Mouse (Mus musculus): ENCODE data around the gene Man1a. TPM values are rescaled to one million over a fixed set of nuclear protein-coding genes. Genes with fewer than 3 reads are reported as not detected.

The Man1a gene
- polyA plus RNA-seq, 1 experiment from 2014 or later = 13.2 TPM

GRCm38 (mm10) chr10:54014116-54014758, 62.2 kb downstream of the Man1a start:
- Histone ChIP-seq H3K9ac (replicated peaks) (no peak overlapping the region), H3K4me1 (ENCODE audit: insufficient read depth) (peaks cover 7% of the 10 kb centered on the region; the same call in 1 of the 2 replicates), H3K27me3 (ENCODE audit: insufficient read depth, low read length) (no peaks in the 10 kb centered on the region), H3K9me3 (ENCODE audit: low read length) (no peaks in the 10 kb centered on the region), H3K4me2 (ENCODE audit: low read depth, low read length) (no peak overlapping the region), H3K27ac (ENCODE audit: low read depth) (no peak overlapping the region), H3K36me3 (replicated peaks; ENCODE audit: insufficient read depth, low read length) (peaks cover 12% of the 10 kb centered on the region; the same call in 1 of the 2 replicates), H3K4me3 (ENCODE audit: low read depth, low read length) (no peak overlapping the region)
- ATAC-seq = no peak
- DNase-seq = no peak
- 59% methylated on average over 15 of the region's 15 CpGs for WGBS (ENCODE audit: insufficient replicate concordance)
- TF ChIP-seq EP300 (IDR thresholded peaks at IDR 0.05; ENCODE audit: low read depth) (no peak), CTCF (IDR thresholded peaks at IDR 0.05; ENCODE audit: low read depth) (no peak)

GRCm38 (mm10) chr10:54013143-54013791, 63.1 kb downstream of the Man1a start:
- H3K9me3 ChIP-seq (ENCODE audit: low read length) = no peaks in the 10 kb centered on the region
- DNase-seq (no peak), ATAC-seq (no peak)
- H3K9ac ChIP-seq (replicated peaks) = no peak overlapping the region
- no peak overlapping the region for H3K27ac ChIP-seq (ENCODE audit: low read depth)
- 0 out of 2 replicates have a peak, but pooled peaks cover 4% of the 10 kb centered on the region for H3K4me1 ChIP-seq (ENCODE audit: insufficient read depth)
- 84% methylated on average over 11 of the region's 11 CpGs for WGBS (ENCODE audit: insufficient replicate concordance)
- TF ChIP-seq CTCF (IDR thresholded peaks at IDR 0.05; ENCODE audit: low read depth) (no peak), EP300 (IDR thresholded peaks at IDR 0.05; ENCODE audit: low read depth) (no peak)
- no peaks in the 10 kb centered on the region for H3K27me3 ChIP-seq (ENCODE audit: insufficient read depth, low read length)
- peaks cover 12% of the 10 kb centered on the region; the same call in 1 of the 2 replicates for H3K36me3 ChIP-seq (replicated peaks; ENCODE audit: insufficient read depth, low read length)
- H3K4me3 ChIP-seq (ENCODE audit: low read depth, low read length) = no peak overlapping the region
- H3K4me2 ChIP-seq (ENCODE audit: low read depth, low read length) = no peak overlapping the region

- H3K27ac ChIP-seq (ENCODE audit: low read depth) = no peak overlapping the region
- TF ChIP-seq CTCF (IDR thresholded peaks at IDR 0.05; ENCODE audit: low read depth) (no peak), EP300 (IDR thresholded peaks at IDR 0.05; ENCODE audit: low read depth) (no peak)
- H3K4me2 ChIP-seq (ENCODE audit: low read depth, low read length) = no peak overlapping the region
- H3K4me1 ChIP-seq (ENCODE audit: insufficient read depth) = no peaks in the 10 kb centered on the region
- peaks cover 19% of the 10 kb centered on the region for H3K36me3 ChIP-seq (replicated peaks; ENCODE audit: insufficient read depth, low read length)
- no peak overlapping the region for H3K9ac ChIP-seq (replicated peaks)
- no peaks in the 10 kb centered on the region for H3K27me3 ChIP-seq (ENCODE audit: insufficient read depth, low read length)
- H3K9me3 ChIP-seq (ENCODE audit: low read length) = no peaks in the 10 kb centered on the region
- no peak overlapping the region for H3K4me3 ChIP-seq (ENCODE audit: low read depth, low read length)
- ATAC-seq (no peak), DNase-seq (no peak)
- WGBS (ENCODE audit: insufficient replicate concordance) = 64% methylated on average over 6 of the region's 6 CpGs
Measured at GRCm38 (mm10) chr10:54009154-54009553, 67.3 kb downstream of the Man1a start.

GRCm38 (mm10) chr10:54006868-54007267, 69.5 kb downstream of the Man1a start:
- ATAC-seq (no peak), DNase-seq (no peak)
- Histone ChIP-seq H3K4me2 (ENCODE audit: low read depth, low read length) (no peak overlapping the region), H3K4me3 (ENCODE audit: low read depth, low read length) (no peak overlapping the region), H3K4me1 (ENCODE audit: insufficient read depth) (no peaks in the 10 kb centered on the region), H3K9ac (replicated peaks) (no peak overlapping the region), H3K9me3 (ENCODE audit: low read length) (no peaks in the 10 kb centered on the region), H3K27me3 (ENCODE audit: insufficient read depth, low read length) (no peaks in the 10 kb centered on the region), H3K27ac (ENCODE audit: low read depth) (no peak overlapping the region), H3K36me3 (replicated peaks; ENCODE audit: insufficient read depth, low read length) (peaks cover 9% of the 10 kb centered on the region)
- 49% methylated on average over 3 of the region's 3 CpGs for WGBS (ENCODE audit: insufficient replicate concordance)
- no peak for TF ChIP-seq CTCF (IDR thresholded peaks at IDR 0.05; ENCODE audit: low read depth)
- TF ChIP-seq EP300 (IDR thresholded peaks at IDR 0.05; ENCODE audit: low read depth) = no peak

- no peak overlapping the region for H3K4me2 ChIP-seq (ENCODE audit: low read depth, low read length)
- no peaks in the 10 kb centered on the region for H3K27me3 ChIP-seq (ENCODE audit: insufficient read depth, low read length)
- DNase-seq (no peak), ATAC-seq (no peak)
- H3K4me3 ChIP-seq (ENCODE audit: low read depth, low read length) = no peak overlapping the region
- peaks cover 9% of the 10 kb centered on the region for H3K36me3 ChIP-seq (replicated peaks; ENCODE audit: insufficient read depth, low read length)
- no peaks in the 10 kb centered on the region for H3K9me3 ChIP-seq (ENCODE audit: low read length)
- H3K4me1 ChIP-seq (ENCODE audit: insufficient read depth) = no peaks in the 10 kb centered on the region
- no peak for TF ChIP-seq EP300 (IDR thresholded peaks at IDR 0.05; ENCODE audit: low read depth)
- no peak for TF ChIP-seq CTCF (IDR thresholded peaks at IDR 0.05; ENCODE audit: low read depth)
- no peak overlapping the region for H3K27ac ChIP-seq (ENCODE audit: low read depth)
- no peak overlapping the region for H3K9ac ChIP-seq (replicated peaks)
- 61% methylated on average over 2 of the region's 2 CpGs for WGBS (ENCODE audit: insufficient replicate concordance)
Measured at GRCm38 (mm10) chr10:54005847-54006246, 70.6 kb downstream of the Man1a start.

- Histone ChIP-seq H3K27ac (ENCODE audit: low read depth) (no peak overlapping the region), H3K4me1 (ENCODE audit: insufficient read depth) (no peaks in the 10 kb centered on the region), H3K36me3 (replicated peaks; ENCODE audit: insufficient read depth, low read length) (peaks cover 6% of the 10 kb centered on the region), H3K4me3 (ENCODE audit: low read depth, low read length) (no peak overlapping the region), H3K4me2 (ENCODE audit: low read depth, low read length) (no peak overlapping the region), H3K27me3 (ENCODE audit: insufficient read depth, low read length) (no peaks in the 10 kb centered on the region), H3K9me3 (ENCODE audit: low read length) (no peaks in the 10 kb centered on the region), H3K9ac (replicated peaks) (no peak overlapping the region)
- ATAC-seq (no peak), DNase-seq (no peak)
- 80% methylated on average over 2 of the region's 2 CpGs for WGBS (ENCODE audit: insufficient replicate concordance)
- TF ChIP-seq EP300 (IDR thresholded peaks at IDR 0.05; ENCODE audit: low read depth) (no peak), CTCF (IDR thresholded peaks at IDR 0.05; ENCODE audit: low read depth) (no peak)
Measured at GRCm38 (mm10) chr10:54002936-54003335, 73.5 kb downstream of the Man1a start.
